Mouse (Mus musculus): ENCODE data around the gene Tnc. TPM values are rescaled to one million over a fixed set of nuclear protein-coding genes. Genes with fewer than 3 reads are reported as not detected.

Tnc gene
- polyA plus RNA-seq, 1 experiment from 2014 or later = 64.2 TPM

- no peaks in the 10 kb centered on the region for H3K4me1 ChIP-seq (ENCODE audit: control insufficient read depth, insufficient read depth, low read length)
- H3K27me3 ChIP-seq (ENCODE audit: control insufficient read depth, insufficient read depth, low read depth, low read length) = no peaks in the 10 kb centered on the region
- no peaks in the 10 kb centered on the region for H3K9me3 ChIP-seq (replicated peaks; ENCODE audit: control insufficient read depth, low read length, poor library complexity, severe bottlenecking)
- no peak overlapping the region for H3K9ac ChIP-seq (ENCODE audit: low read depth, low read length)
- no peak overlapping the region for H3K4me2 ChIP-seq (ENCODE audit: low read length)
- no peak for ATAC-seq
- no peak overlapping the region for H3K4me3 ChIP-seq (ENCODE audit: low read depth, low read length)
- no peaks in the 10 kb centered on the region for H3K36me3 ChIP-seq (ENCODE audit: control insufficient read depth, insufficient read depth, low read length)
- no peak overlapping the region for H3K27ac ChIP-seq (ENCODE audit: low read length)
Observed at GRCm38 (mm10) chr4:63986576-63986975, 60.2 kb downstream of the Tnc start.

- Histone ChIP-seq H3K27ac (ENCODE audit: low read length) (no peak overlapping the region), H3K9me3 (replicated peaks; ENCODE audit: control insufficient read depth, low read length, poor library complexity, severe bottlenecking) (no peaks in the 10 kb centered on the region), H3K27me3 (ENCODE audit: control insufficient read depth, insufficient read depth, low read depth, low read length) (no peaks in the 10 kb centered on the region), H3K4me2 (ENCODE audit: low read length) (no peak overlapping the region), H3K4me1 (ENCODE audit: control insufficient read depth, insufficient read depth, low read length) (no peaks in the 10 kb centered on the region; the same call in 1 of the 2 replicates), H3K36me3 (ENCODE audit: control insufficient read depth, insufficient read depth, low read length) (no peaks in the 10 kb centered on the region), H3K9ac (ENCODE audit: low read depth, low read length) (no peak overlapping the region), H3K4me3 (ENCODE audit: low read depth, low read length) (no peak overlapping the region)
- WGBS = 53% methylated on average over 8 of the region's 8 CpGs
- no peak for ATAC-seq
Observed at GRCm38 (mm10) chr4:63983098-63983445, 63.7 kb downstream of the Tnc start.

- H3K27me3 ChIP-seq (ENCODE audit: control insufficient read depth, insufficient read depth, low read depth, low read length) = no peaks in the 10 kb centered on the region
- no peak overlapping the region for H3K9ac ChIP-seq (ENCODE audit: low read depth, low read length)
- H3K4me1 ChIP-seq (ENCODE audit: control insufficient read depth, insufficient read depth, low read length) = no peaks in the 10 kb centered on the region; the same call in 1 of the 2 replicates
- WGBS = 74% methylated on average over 12 of the region's 12 CpGs
- no peak overlapping the region for H3K4me3 ChIP-seq (ENCODE audit: low read depth, low read length)
- H3K36me3 ChIP-seq (ENCODE audit: control insufficient read depth, insufficient read depth, low read length) = no peaks in the 10 kb centered on the region
- 0 out of 2 replicates have a peak overlapping the region, but pooled peaks have one; percentile 15 for H3K27ac ChIP-seq (ENCODE audit: low read length)
- no peak overlapping the region for H3K4me2 ChIP-seq (ENCODE audit: low read length)
- peak; percentile 49; the same call in 1 of the 2 replicates for ATAC-seq
- no peaks in the 10 kb centered on the region for H3K9me3 ChIP-seq (replicated peaks; ENCODE audit: control insufficient read depth, low read length, poor library complexity, severe bottlenecking)
Observed at GRCm38 (mm10) chr4:63982425-63983097, 64.3 kb downstream of the Tnc start.

- no peaks in the 10 kb centered on the region for H3K36me3 ChIP-seq (ENCODE audit: control insufficient read depth, insufficient read depth, low read length)
Observed at GRCm38 (mm10) chr4:63980211-63980794, 66.5 kb downstream of the Tnc start.

GRCm38 (mm10) chr4:63979635-63980034 lies 67.2 kb downstream of the Tnc start:
- H3K9ac ChIP-seq (ENCODE audit: low read depth, low read length) = no peak overlapping the region
- H3K4me1 ChIP-seq (ENCODE audit: control insufficient read depth, insufficient read depth, low read length) = no peaks in the 10 kb centered on the region; the same call in 1 of the 2 replicates
- no peaks in the 10 kb centered on the region for H3K36me3 ChIP-seq (ENCODE audit: control insufficient read depth, insufficient read depth, low read length)
- no peak overlapping the region for H3K4me2 ChIP-seq (ENCODE audit: low read length)
- H3K4me3 ChIP-seq (ENCODE audit: low read depth, low read length) = no peak overlapping the region
- no peaks in the 10 kb centered on the region for H3K27me3 ChIP-seq (ENCODE audit: control insufficient read depth, insufficient read depth, low read depth, low read length)
- H3K27ac ChIP-seq (ENCODE audit: low read length) = no peak overlapping the region
- no peaks in the 10 kb centered on the region for H3K9me3 ChIP-seq (replicated peaks; ENCODE audit: control insufficient read depth, low read length, poor library complexity, severe bottlenecking)
- ATAC-seq = no peak
- 38% methylated on average over 2 of the region's 2 CpGs for WGBS

More at GRCm38 (mm10) chr4:63980211-63980794, 66.5 kb downstream of the Tnc start:
- Histone ChIP-seq H3K27ac (ENCODE audit: low read length) (no peak overlapping the region), H3K9me3 (replicated peaks; ENCODE audit: control insufficient read depth, low read length, poor library complexity, severe bottlenecking) (no peaks in the 10 kb centered on the region), H3K4me1 (ENCODE audit: control insufficient read depth, insufficient read depth, low read length) (no peaks in the 10 kb centered on the region; the same call in 1 of the 2 replicates), H3K27me3 (ENCODE audit: control insufficient read depth, insufficient read depth, low read depth, low read length) (no peaks in the 10 kb centered on the region), H3K4me2 (ENCODE audit: low read length) (no peak overlapping the region), H3K4me3 (ENCODE audit: low read depth, low read length) (no peak overlapping the region), H3K9ac (ENCODE audit: low read depth, low read length) (no peak overlapping the region)
- WGBS = 77% methylated on average over 1 of the region's 1 CpGs
- peak; percentile 66; the same call in 1 of the 2 replicates for ATAC-seq

- WGBS = 96% methylated on average over 2 of the region's 2 CpGs
- no peaks in the 10 kb centered on the region for H3K36me3 ChIP-seq (ENCODE audit: control insufficient read depth, insufficient read depth, low read length)
Observed at GRCm38 (mm10) chr4:63972536-63972935, 74.3 kb downstream of the Tnc start.

GRCm38 (mm10) chr4:63971762-63972161 lies 75.1 kb downstream of the Tnc start:
- no peak for ATAC-seq
- Histone ChIP-seq H3K27ac (ENCODE audit: low read length) (no peak overlapping the region), H3K4me1 (ENCODE audit: control insufficient read depth, insufficient read depth, low read length) (no peaks in the 10 kb centered on the region), H3K4me2 (ENCODE audit: low read length) (no peak overlapping the region), H3K9ac (ENCODE audit: low read depth, low read length) (no peak overlapping the region), H3K4me3 (ENCODE audit: low read depth, low read length) (no peak overlapping the region), H3K27me3 (ENCODE audit: control insufficient read depth, insufficient read depth, low read depth, low read length) (no peaks in the 10 kb centered on the region), H3K36me3 (ENCODE audit: control insufficient read depth, insufficient read depth, low read length) (no peaks in the 10 kb centered on the region), H3K9me3 (replicated peaks; ENCODE audit: control insufficient read depth, low read length, poor library complexity, severe bottlenecking) (no peaks in the 10 kb centered on the region)
- WGBS = 53% methylated on average over 1 of the region's 1 CpGs

More at GRCm38 (mm10) chr4:63972536-63972935, 74.3 kb downstream of the Tnc start:
- H3K9ac ChIP-seq (ENCODE audit: low read depth, low read length) = no peak overlapping the region
- H3K4me3 ChIP-seq (ENCODE audit: low read depth, low read length) = no peak overlapping the region
- H3K4me2 ChIP-seq (ENCODE audit: low read length) = no peak overlapping the region
- ATAC-seq = no peak
- H3K27me3 ChIP-seq (ENCODE audit: control insufficient read depth, insufficient read depth, low read depth, low read length) = no peaks in the 10 kb centered on the region
- H3K4me1 ChIP-seq (ENCODE audit: control insufficient read depth, insufficient read depth, low read length) = no peaks in the 10 kb centered on the region
- H3K27ac ChIP-seq (ENCODE audit: low read length) = no peak overlapping the region
- no peaks in the 10 kb centered on the region for H3K9me3 ChIP-seq (replicated peaks; ENCODE audit: control insufficient read depth, low read length, poor library complexity, severe bottlenecking)

- no peaks in the 10 kb centered on the region for H3K4me1 ChIP-seq (ENCODE audit: control insufficient read depth, insufficient read depth, low read length)
- ATAC-seq = no peak
- H3K9ac ChIP-seq (ENCODE audit: low read depth, low read length) = no peak overlapping the region
- H3K27ac ChIP-seq (ENCODE audit: low read length) = no peak overlapping the region
- no peak overlapping the region for H3K4me2 ChIP-seq (ENCODE audit: low read length)
- no peak overlapping the region for H3K4me3 ChIP-seq (ENCODE audit: low read depth, low read length)
- H3K27me3 ChIP-seq (ENCODE audit: control insufficient read depth, insufficient read depth, low read depth, low read length) = no peaks in the 10 kb centered on the region
- 84% methylated on average over 4 of the region's 4 CpGs for WGBS
- no peaks in the 10 kb centered on the region for H3K9me3 ChIP-seq (replicated peaks; ENCODE audit: control insufficient read depth, low read length, poor library complexity, severe bottlenecking)
- H3K36me3 ChIP-seq (ENCODE audit: control insufficient read depth, insufficient read depth, low read length) = no peaks in the 10 kb centered on the region
Observed at GRCm38 (mm10) chr4:63970925-63971324, 75.9 kb downstream of the Tnc start.

GRCm38 (mm10) chr4:63969891-63970290 lies 76.9 kb downstream of the Tnc start:
- H3K4me3 ChIP-seq (ENCODE audit: low read depth, low read length) = no peak overlapping the region
- no peak overlapping the region for H3K4me2 ChIP-seq (ENCODE audit: low read length)
- WGBS = 90% methylated on average over 3 of the region's 3 CpGs
- no peaks in the 10 kb centered on the region for H3K27me3 ChIP-seq (ENCODE audit: control insufficient read depth, insufficient read depth, low read depth, low read length)
- no peaks in the 10 kb centered on the region for H3K9me3 ChIP-seq (replicated peaks; ENCODE audit: control insufficient read depth, low read length, poor library complexity, severe bottlenecking)
- H3K9ac ChIP-seq (ENCODE audit: low read depth, low read length) = no peak overlapping the region
- H3K27ac ChIP-seq (ENCODE audit: low read length) = no peak overlapping the region
- no peaks in the 10 kb centered on the region for H3K4me1 ChIP-seq (ENCODE audit: control insufficient read depth, insufficient read depth, low read length)
- no peaks in the 10 kb centered on the region for H3K36me3 ChIP-seq (ENCODE audit: control insufficient read depth, insufficient read depth, low read length)
- ATAC-seq = no peak

All from midbrain, embryonic 16.5 days (tissue).